Mouse (Mus musculus) cerebellum, adult 2 months (tissue): Measurements from ENCODE around the gene Olfr613. TPM values are rescaled to one million over a fixed set of nuclear protein-coding genes. Genes with fewer than 3 reads are reported as not detected.

Source experiments
- DNase-seq, 2 experiments: peaks; one replicate each; pipeline ENCODE4 v3.0.0; 2021
- H3K27ac ChIP-seq: fragments of 200-500 bp; 2 replicates; pipeline ENCODE4 v1.5.1; 2012; ENCODE audit warnings: low read length, control low read depth, inconsistent platforms; ENCODE audit not compliant: insufficient read depth
- H3K27me3 ChIP-seq: fragments of 200-500 bp; 2 replicates; pipeline ENCODE4 v1.6.1; 2012; ENCODE audit warnings: inconsistent platforms, mild to moderate bottlenecking, low read length, moderate library complexity; ENCODE audit not compliant: control insufficient read depth, insufficient read depth
- H3K4me1 ChIP-seq: fragments of 200-500 bp; 2 replicates; pipeline ENCODE4 v1.6.1; 2011; ENCODE audit warnings: low read length; ENCODE audit not compliant: control insufficient read depth, insufficient read depth
- H3K4me3 ChIP-seq: fragments of 200-500 bp; replicated peaks from 2 replicates; pipeline ENCODE3; 2011; ENCODE audit warnings: mild to moderate bottlenecking, low read depth, low read length, control low read depth; ENCODE audit not compliant: insufficient read depth
- CTCF ChIP-seq: fragments of 200-500 bp; IDR thresholded peaks from 2 replicates; pipeline ENCODE4 v1.5.1; 2011; ENCODE audit warnings: low read depth, mild to moderate bottlenecking, control low read depth, low read length, moderate library complexity, borderline replicate concordance; ENCODE audit not compliant: insufficient read depth
- POLR2A ChIP-seq: fragments of 200-500 bp; IDR thresholded peaks from 2 replicates; pipeline ENCODE4 v1.6.1; 2011; ENCODE audit warnings: low read length, control low read depth, borderline replicate concordance; ENCODE audit not compliant: insufficient read depth
- polyA plus RNA-seq: library from polyadenylated mRNA; depleted of rRNA; stranded (reverse); fragments of >200 nt; gene quantifications from 2 replicates; pipeline ENCODE4 v1.2.3, GENCODE M21; 2012; rRNA removed

Gene Olfr613
- polyA plus RNA-seq, 1 experiment, result not detected

DNA sequence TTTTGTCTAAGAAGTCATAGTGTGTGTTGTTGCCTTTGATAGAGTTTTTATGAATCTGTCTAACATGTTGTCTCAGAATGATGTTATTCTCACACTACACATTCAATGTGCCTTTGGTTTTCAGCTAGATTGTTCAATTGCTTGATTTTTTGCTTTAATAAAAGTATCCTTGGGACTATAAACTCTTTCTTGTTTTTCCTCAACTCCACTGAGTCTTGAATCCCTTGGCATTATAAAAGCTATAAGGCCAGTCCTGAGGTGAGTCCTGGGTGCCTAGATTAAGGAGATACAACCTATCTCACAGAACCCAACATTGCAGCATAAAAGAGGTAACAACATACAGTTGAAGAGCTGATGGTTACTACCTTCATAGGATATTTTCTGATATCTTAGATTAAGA lies 52.4 kb downstream of the Olfr613 start, which contains the start of gene Olfr619:
Gene Olfr619 (plus strand): TSS at position 301 of the 400 bp plus-strand sequence.
- DNase-seq, result no peak
- Histone ChIP-seq H3K27ac (no peak within 1 kb of the TSS), H3K4me1 (no peaks in the 10 kb centered on the region), H3K4me3 (no peak within 1 kb of the TSS), H3K27me3 (no peaks in the 10 kb centered on the region)
- TF ChIP-seq CTCF, result no peak
- TF ChIP-seq POLR2A, result no peak

Other genes starting within 250 kb of the Olfr613 start
- gene Olfr596, start 242.4 kb upstream of the Olfr613 start, polyA plus RNA-seq, result not detected in 2 replicates
- not detected in 2 replicates for gene Olfr597, start 231.8 kb upstream of the Olfr613 start, polyA plus RNA-seq
- gene Olfr598, start 224.5 kb upstream of the Olfr613 start, polyA plus RNA-seq, result not detected in 2 replicates
- gene Olfr599, start 212.2 kb upstream of the Olfr613 start, polyA plus RNA-seq, result not detected in 2 replicates
- gene Olfr600, start 198.4 kb upstream of the Olfr613 start, polyA plus RNA-seq, result not detected in 2 replicates
- gene Olfr601, start 185.4 kb upstream of the Olfr613 start, polyA plus RNA-seq, result not detected in 2 replicates
- not detected in 2 replicates for gene Olfr603, start 161.9 kb upstream of the Olfr613 start, polyA plus RNA-seq
- gene Usp17lc, start 133.0 kb upstream of the Olfr613 start, polyA plus RNA-seq, result not detected in 2 replicates
- not detected in 2 replicates for gene Olfr605, start 102.6 kb upstream of the Olfr613 start, polyA plus RNA-seq
- not detected in 2 replicates for gene Olfr606, start 99.0 kb upstream of the Olfr613 start, polyA plus RNA-seq
- not detected in 2 replicates for gene Olfr607, start 83.9 kb upstream of the Olfr613 start, polyA plus RNA-seq
- gene Olfr608, start 78.2 kb upstream of the Olfr613 start, polyA plus RNA-seq, result not detected in 2 replicates
- gene Olfr609, start 50.0 kb upstream of the Olfr613 start, polyA plus RNA-seq, result not detected in 2 replicates
- not detected in 2 replicates for gene Olfr610, start 36.0 kb upstream of the Olfr613 start, polyA plus RNA-seq
- not detected in 2 replicates for gene Olfr611, start 27.2 kb upstream of the Olfr613 start, polyA plus RNA-seq
- not detected in 2 replicates for gene Olfr612, start 5.4 kb upstream of the Olfr613 start, polyA plus RNA-seq
- gene Olfr615, start 8.0 kb downstream of the Olfr613 start, polyA plus RNA-seq, result not detected in 2 replicates
- gene Olfr616, start 21.1 kb downstream of the Olfr613 start, polyA plus RNA-seq, result not detected in 2 replicates
- not detected in 2 replicates for gene Olfr617, start 25.0 kb downstream of the Olfr613 start, polyA plus RNA-seq
- not detected in 2 replicates for gene Olfr618, start 42.0 kb downstream of the Olfr613 start, polyA plus RNA-seq
- gene Olfr619, start 52.5 kb downstream of the Olfr613 start, polyA plus RNA-seq, result not detected in 2 replicates
- not detected in 2 replicates for gene Olfr620, start 64.5 kb downstream of the Olfr613 start, polyA plus RNA-seq
- not detected in 2 replicates for gene Olfr622, start 94.6 kb downstream of the Olfr613 start, polyA plus RNA-seq
- not detected in 2 replicates for gene Olfr623, start 115.6 kb downstream of the Olfr613 start, polyA plus RNA-seq
- gene Olfr624, start 123.1 kb downstream of the Olfr613 start, polyA plus RNA-seq, result not detected in 2 replicates
- gene Olfr625-ps1, start 134.6 kb downstream of the Olfr613 start, polyA plus RNA-seq, result not detected in 2 replicates
- gene Olfr243, start 166.6 kb downstream of the Olfr613 start, polyA plus RNA-seq, result not detected in 2 replicates
- gene Olfr628, start 182.3 kb downstream of the Olfr613 start, polyA plus RNA-seq, result not detected in 2 replicates
- not detected in 2 replicates for gene Olfr629, start 196.9 kb downstream of the Olfr613 start, polyA plus RNA-seq
- gene Olfr630, start 209.3 kb downstream of the Olfr613 start, polyA plus RNA-seq, result not detected in 2 replicates
- not detected in 2 replicates for gene Olfr69, start 223.5 kb downstream of the Olfr613 start, polyA plus RNA-seq
- not detected in 2 replicates for gene Olfr68, start 231.6 kb downstream of the Olfr613 start, polyA plus RNA-seq
- not detected in 2 replicates for gene Olfr67, start 243.7 kb downstream of the Olfr613 start, polyA plus RNA-seq